Mouse (Mus musculus) adrenal gland, postnatal 4 days (tissue): ENCODE data around the gene Tmprss11a. TPM values are rescaled to one million over a fixed set of nuclear protein-coding genes. Genes with fewer than 3 reads are reported as not detected.

Experiments used
- DNase-seq, 2 experiments: peaks; one replicate each; pipeline ENCODE4 v3.0.0; 2021 to 2022; ENCODE audit warnings: low spot score in 2 of 2, mixed read lengths in 2 of 2
- long read RNA-seq, 2 experiments: library from polyadenylated mRNA; stranded (forward); transcript quantifications; one replicate each; pipeline ENCODE4 v2.0.0; 2021
- total RNA-seq, 2 experiments: library from RNA; stranded (reverse); gene quantifications; 2 replicates each; pipeline ENCODE4 v1.2.3; 2021

Tmprss11a gene
- total RNA-seq, result not detected
- long read RNA-seq, experiment 1, result 0 reads
- long read RNA-seq, experiment 2, result 0 reads

- no peak for DNase-seq
Measured at GRCm38 (mm10) chr5:86468890-86469289, at the start of gene Tmprss11a. Gene Tmprss11a, minus strand, starts transcription at chr5:86468990.

- DNase-seq, result no peak
Measured at GRCm38 (mm10) chr5:86518500-86518899, 49.7 kb upstream of the Tmprss11a start, which contains the start of gene Tmprss11g. Gene Tmprss11g, minus strand, starts transcription at chr5:86518600.

DNA sequence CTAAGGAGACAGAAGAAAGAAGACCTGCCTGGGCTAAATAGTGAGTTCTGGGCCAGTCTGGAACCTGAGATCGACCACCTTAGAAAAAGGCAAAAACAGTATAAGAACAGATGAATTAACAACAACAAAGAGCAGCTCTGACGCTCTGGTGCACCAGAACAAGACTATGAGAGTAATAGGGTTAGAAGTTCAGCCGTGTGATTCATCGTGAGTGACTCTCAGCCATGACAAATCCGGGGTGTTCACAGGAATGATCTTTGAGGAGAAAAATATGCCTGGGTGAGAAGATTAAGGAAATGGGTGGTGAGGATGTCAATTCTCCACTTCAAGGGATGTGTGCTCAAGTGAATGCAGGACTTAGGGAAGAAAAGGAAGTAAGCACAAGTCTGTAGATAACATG lies 42.7 kb upstream of the Tmprss11a start:
- no peak for DNase-seq

DNA sequence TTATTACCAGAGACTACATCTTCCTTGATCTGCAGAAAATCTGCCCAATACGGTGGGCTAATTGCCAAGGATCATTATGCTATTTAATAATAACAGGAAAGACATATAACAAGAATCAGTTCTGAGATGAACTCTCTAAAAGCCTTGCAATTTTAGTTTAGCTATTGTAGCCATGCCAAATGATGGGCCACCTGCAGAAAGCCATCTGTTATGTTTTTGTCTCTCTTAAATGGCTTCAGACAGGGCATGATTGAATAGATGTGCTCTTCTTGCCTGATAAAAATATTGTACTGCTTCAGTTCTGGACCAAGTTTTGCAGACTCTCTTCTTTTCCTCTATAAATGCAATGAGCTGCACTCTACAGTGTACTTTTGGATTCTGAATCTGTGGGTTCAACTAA lies 24.7 kb upstream of the Tmprss11a start:
- DNase-seq, result no peak

DNA sequence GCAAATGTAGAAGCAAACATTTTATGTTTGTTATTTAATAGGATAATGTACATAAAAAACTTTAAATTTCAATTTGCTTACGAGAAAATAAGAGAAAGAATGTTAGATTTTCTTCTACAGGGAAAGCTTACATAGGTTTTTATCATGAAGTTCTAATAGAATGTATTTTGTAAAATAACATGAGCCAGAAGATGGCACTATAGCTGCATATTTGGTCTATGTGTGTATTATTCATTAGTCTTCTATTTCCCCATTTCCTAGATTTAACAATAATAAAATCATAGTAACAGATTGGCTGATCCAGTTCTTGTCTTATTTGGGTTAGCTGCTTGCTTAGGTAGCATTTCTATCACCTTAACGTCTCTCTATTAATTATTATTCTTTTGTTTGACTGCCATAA lies 13.8 kb upstream of the Tmprss11a start:
- DNase-seq, result no peak

DNA sequence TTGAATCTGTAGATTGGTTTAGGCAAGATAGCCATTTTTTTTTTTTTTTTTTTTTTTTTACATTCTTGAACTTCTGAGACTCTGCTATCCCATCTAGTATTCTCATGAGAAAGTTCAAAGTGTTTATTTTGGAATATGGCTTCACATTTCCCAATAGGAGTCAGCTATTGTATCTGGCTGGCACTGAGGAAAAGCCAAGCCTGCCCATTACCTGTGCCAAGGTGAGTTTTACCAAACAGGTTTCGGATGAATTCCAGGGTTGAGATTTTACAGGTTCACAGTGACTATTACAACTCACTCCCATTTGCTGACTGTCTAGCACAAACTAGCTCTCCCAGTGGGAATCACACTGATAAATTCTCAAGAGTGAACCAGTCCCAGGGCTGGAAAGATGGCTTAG lies 13.2 kb upstream of the Tmprss11a start:
- DNase-seq, result no peak

- no peak for DNase-seq
Measured at GRCm38 (mm10) chr5:86473859-86474258, 5.1 kb upstream of the Tmprss11a start.

GRCm38 (mm10) chr5:86439306-86439705 lies 29.5 kb downstream of the Tmprss11a start:
- no peak for DNase-seq

GRCm38 (mm10) chr5:86438548-86438947 lies 30.2 kb downstream of the Tmprss11a start:
- DNase-seq, result no peak

DNA sequence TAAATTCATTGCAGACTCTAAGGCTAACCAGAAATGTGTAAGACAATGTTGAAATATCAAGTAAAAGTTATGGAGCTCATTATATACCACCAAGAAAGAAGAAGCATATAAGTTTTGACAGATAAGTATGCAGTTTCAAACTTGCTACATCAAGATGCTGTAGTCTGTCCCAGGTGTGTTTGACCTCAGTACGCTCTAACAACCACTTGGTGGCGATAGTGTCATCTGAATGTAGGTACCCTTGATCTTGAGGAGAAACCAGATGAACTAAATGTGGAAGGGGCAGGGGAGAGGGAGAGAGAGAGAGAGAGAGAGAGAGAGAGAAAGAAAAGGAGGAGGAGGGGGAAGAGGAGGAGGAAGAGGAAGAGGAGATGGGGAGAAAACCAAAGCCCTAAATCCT lies 36.1 kb downstream of the Tmprss11a start:
- no peak for DNase-seq

GRCm38 (mm10) chr5:86431096-86431495 lies 37.7 kb downstream of the Tmprss11a start:
- no peak for DNase-seq

DNA sequence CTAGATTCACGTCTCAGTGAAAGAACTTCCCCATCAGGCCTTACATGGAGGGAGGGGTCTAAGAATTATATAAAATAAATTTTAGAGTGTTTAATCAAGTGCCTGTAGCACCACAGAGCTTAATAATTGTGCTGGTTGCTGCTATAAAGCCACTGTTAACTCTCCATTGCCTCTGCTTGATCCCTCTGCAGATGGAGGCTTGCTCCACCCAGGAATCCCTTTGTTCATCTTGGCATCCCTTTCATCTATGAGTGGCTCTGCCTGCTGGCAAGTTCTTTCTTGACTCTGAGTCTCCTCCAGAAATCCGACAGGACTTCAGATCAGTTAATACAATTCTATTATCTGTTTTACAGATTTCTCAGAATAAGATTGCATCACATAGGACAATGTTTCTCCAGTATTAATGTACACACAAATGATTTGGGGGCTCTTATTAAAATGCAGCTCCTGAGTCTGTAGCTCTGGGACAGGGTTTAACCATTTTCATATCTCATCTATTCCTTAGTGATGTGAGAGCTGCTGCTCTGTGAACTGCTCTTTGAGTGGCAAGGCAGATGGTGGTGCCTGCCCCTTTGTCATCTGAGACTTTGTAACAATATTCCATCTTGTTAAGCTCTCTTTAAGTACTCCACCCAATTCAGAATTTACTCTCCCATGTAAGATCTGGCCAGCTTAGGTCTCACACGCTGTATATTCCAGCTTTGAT lies 47.3 kb downstream of the Tmprss11a start:
- DNase-seq, result no peak

DNA sequence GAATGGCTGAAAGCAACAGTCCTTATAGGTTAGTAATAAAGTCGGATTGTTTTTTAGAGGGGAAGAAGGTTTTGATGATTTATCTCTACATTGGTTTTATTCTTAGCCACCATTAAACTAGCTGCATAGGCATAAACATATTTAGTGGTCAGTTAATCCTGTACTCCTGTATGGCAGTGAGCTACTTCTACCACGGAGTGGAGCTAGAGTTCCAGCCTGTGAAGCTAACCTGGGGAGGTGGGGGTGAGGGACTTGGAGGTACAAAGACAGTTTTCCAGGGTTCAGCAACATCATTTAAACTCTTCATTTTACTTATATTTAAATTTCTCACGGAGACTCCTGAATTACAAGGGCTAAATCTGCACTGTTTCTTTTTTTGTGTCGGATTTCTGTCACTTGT lies 49.3 kb downstream of the Tmprss11a start:
- DNase-seq, result no peak

- DNase-seq, result no peak
Measured at GRCm38 (mm10) chr5:86414280-86414679, 54.5 kb downstream of the Tmprss11a start.

DNA sequence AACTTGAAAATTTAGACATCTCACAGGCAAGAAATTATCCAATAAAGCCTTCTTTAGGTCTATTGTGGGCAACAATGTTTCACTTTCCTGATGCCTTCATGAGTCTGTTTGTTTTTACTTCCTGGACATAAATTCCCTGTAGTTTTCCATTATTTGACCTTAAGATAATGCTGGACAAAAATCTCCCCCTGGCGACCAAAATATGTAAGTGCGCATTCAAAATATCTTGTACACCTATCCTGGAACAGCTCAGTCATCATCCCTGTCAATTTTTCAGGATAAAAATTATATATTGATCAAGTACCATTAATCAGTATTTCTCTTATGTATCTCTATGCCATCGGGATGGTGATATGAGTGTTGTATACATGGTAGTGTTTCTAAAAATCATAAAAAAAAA lies 58.0 kb downstream of the Tmprss11a start:
- DNase-seq, result no peak

DNA sequence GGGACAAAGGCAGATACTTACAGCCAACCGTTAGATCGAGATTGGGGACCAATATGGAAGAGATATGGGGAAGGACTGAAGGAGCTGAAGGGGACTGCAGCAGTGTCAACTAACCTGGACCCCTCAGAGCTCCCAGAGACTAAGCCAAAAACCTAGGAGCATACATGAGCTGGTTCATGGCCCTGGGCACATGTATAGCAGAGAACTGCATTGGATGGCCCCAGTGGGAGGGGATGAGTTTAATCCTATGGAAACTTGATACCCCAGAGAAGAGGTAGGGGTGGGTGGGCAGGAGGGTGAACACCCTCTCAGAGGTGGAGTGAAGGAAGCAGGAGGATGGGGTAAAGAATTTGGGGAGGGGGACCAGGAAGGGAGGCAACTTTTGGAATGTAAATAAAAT lies 60.8 kb downstream of the Tmprss11a start:
- DNase-seq, result no peak

- DNase-seq, result no peak
Measured at GRCm38 (mm10) chr5:86407191-86407590, 61.6 kb downstream of the Tmprss11a start.

- no peak for DNase-seq
Measured at GRCm38 (mm10) chr5:86373320-86373719, 95.5 kb downstream of the Tmprss11a start, which contains the start of gene Tmprss11d. Gene Tmprss11d, minus strand, starts transcription at chr5:86373420.

Other genes starting within 250 kb of the Tmprss11a start
- gene Tmprss11c, start 179.7 kb downstream of the Tmprss11a start, total RNA-seq, result not detected
- gene Tmprss11d, start 95.6 kb downstream of the Tmprss11a start, total RNA-seq, result not detected
- gene Tmprss11g, start 49.6 kb upstream of the Tmprss11a start, total RNA-seq, result not detected
- not detected for gene Tmprss11f, start 163.4 kb upstream of the Tmprss11a start, total RNA-seq
- gene Tmprss11b, start 207.4 kb upstream of the Tmprss11a start, total RNA-seq, result not detected